Mouse (Mus musculus) limb, embryonic 14.5 days (tissue): ENCODE data around the gene Scaf4. TPM values are rescaled to one million over a fixed set of nuclear protein-coding genes. Genes with fewer than 3 reads are reported as not detected.
A peak's percentile ranks its signal among the peaks of the same experiment; 100 is the strongest.

ENCODE experiments used
- ATAC-seq: fragments of 200-750 bp; cut with Nextera tagmentation; 2 replicates; pipeline ENCODE4 v1.8.0; 2017; ENCODE audit warnings: low read depth, moderate number of reproducible peaks, moderate TSS enrichment; ENCODE audit not compliant: low FRiP score
- DNase-seq: peaks from one replicate; pipeline ENCODE4 v3.0.0-alpha.2; 2015; ENCODE audit warnings: low spot score
- H3K27ac ChIP-seq: fragments of 300-500 bp; sonication (generic); replicated peaks from 2 replicates; pipeline ENCODE4 v1.5.1; 2014; ENCODE audit warnings: low read depth, mild to moderate bottlenecking, low read length, moderate library complexity, mixed read lengths
- H3K27me3 ChIP-seq: fragments of 300-500 bp; sonication (generic); 2 replicates; pipeline ENCODE4 v1.6.1; 2014; ENCODE audit warnings: low read length, mixed read lengths; ENCODE audit not compliant: control insufficient read depth, insufficient read depth
- H3K36me3 ChIP-seq: fragments of 300-500 bp; sonication (generic); 2 replicates; pipeline ENCODE4 v1.6.1; 2014; ENCODE audit warnings: mild to moderate bottlenecking, low read length, moderate library complexity, mixed read lengths; ENCODE audit not compliant: control insufficient read depth, insufficient read depth
- H3K4me1 ChIP-seq: fragments of 300-500 bp; sonication (generic); 2 replicates; pipeline ENCODE4 v1.6.1; 2014; ENCODE audit warnings: antibody characterized with exemption, low read length, mixed read lengths; ENCODE audit not compliant: control insufficient read depth, insufficient read depth
- H3K4me2 ChIP-seq: fragments of 300-500 bp; sonication (generic); replicated peaks from 2 replicates; pipeline ENCODE4 v1.6.1; 2014; ENCODE audit warnings: low read depth, mild to moderate bottlenecking, low read length, moderate library complexity; ENCODE audit not compliant: severe bottlenecking
- H3K4me3 ChIP-seq: fragments of 300-500 bp; sonication (generic); replicated peaks from 2 replicates; pipeline ENCODE4 v1.5.1; 2014; ENCODE audit warnings: low read length
- H3K9ac ChIP-seq: fragments of 300-500 bp; sonication (generic); 2 replicates; pipeline ENCODE4 v1.6.1; 2014; ENCODE audit warnings: mild to moderate bottlenecking, low read depth, low read length, moderate library complexity; ENCODE audit not compliant: severe bottlenecking
- H3K9me3 ChIP-seq: fragments of 300-500 bp; sonication (generic); 2 replicates; pipeline ENCODE4 v1.6.1; 2016; ENCODE audit warnings: low read length; ENCODE audit not compliant: control insufficient read depth
- POLR2A ChIP-seq: fragments of 200-500 bp; IDR thresholded peaks from 2 replicates; pipeline ENCODE4 v1.8.0; 2012; ENCODE audit warnings: inconsistent platforms, mild to moderate bottlenecking, moderate library complexity, borderline replicate concordance; ENCODE audit not compliant: insufficient read depth, insufficient read length; ENCODE audit errors: extremely low read depth
- WGBS: fragments of 180-500 bp; shearing (Covaris S2); extraction: QIAGEN DNeasy Blood & Tissue Kit; methylation state at CpG from one replicate; pipeline ENCODE4 v1.1.7; 2014; 5-methylcytosine and 5-hydroxymethylcytosine counted together
- polyA plus RNA-seq, 2 experiments: library from polyadenylated mRNA; depleted of rRNA in 1 of 2; stranded (reverse) in 1 of 2; unstranded in 1 of 2; fragments of >200 nt; fragmentation: Nextera tagmentation in 1 of 2; extraction: Ambion mirVana in 1 of 2; gene quantifications; 2 replicates each; pipeline versions ENCODE4 v1.2.1 to v1.2.3; 2012 to 2014

Scaf4 gene
- polyA plus RNA-seq, 2 experiments = 24.8 to 64.3 TPM

- no peak overlapping the region for H3K9ac ChIP-seq
- DNase-seq (no peak), ATAC-seq (no peak)
- no peak overlapping the region for H3K4me2 ChIP-seq
- H3K27me3 ChIP-seq = no peaks in the 10 kb centered on the region
- H3K9me3 ChIP-seq = no peaks in the 10 kb centered on the region
- H3K36me3 ChIP-seq = no peaks in the 10 kb centered on the region
- H3K4me1 ChIP-seq = no peaks in the 10 kb centered on the region
- TF ChIP-seq POLR2A = no peak
- WGBS = 75% methylated on average over 10 of the region's 10 CpGs
- H3K27ac ChIP-seq = no peak overlapping the region
- H3K4me3 ChIP-seq = no peak overlapping the region
These were observed 73.6 kb downstream of the Scaf4 start for GRCm38 (mm10) chr16:90210717-90211116.

GRCm38 (mm10) chr16:90208996-90209395 lies 75.3 kb downstream of the Scaf4 start:
- Histone ChIP-seq H3K4me1 (no peaks in the 10 kb centered on the region), H3K36me3 (no peaks in the 10 kb centered on the region), H3K27ac (no peak overlapping the region), H3K4me3 (no peak overlapping the region), H3K9ac (no peak overlapping the region), H3K4me2 (no peak overlapping the region), H3K9me3 (no peaks in the 10 kb centered on the region), H3K27me3 (no peaks in the 10 kb centered on the region)
- TF ChIP-seq POLR2A = no peak
- WGBS = 57% methylated on average over 3 of the region's 3 CpGs
- no peak for ATAC-seq
- DNase-seq = no peak

- TF ChIP-seq POLR2A = no peak
- H3K36me3 ChIP-seq = no peaks in the 10 kb centered on the region
- no peak overlapping the region for H3K27ac ChIP-seq
- no peak overlapping the region for H3K9ac ChIP-seq
- H3K4me3 ChIP-seq = no peak overlapping the region
- DNase-seq (no peak), ATAC-seq (no peak)
- H3K9me3 ChIP-seq = no peaks in the 10 kb centered on the region
- H3K4me2 ChIP-seq = no peak overlapping the region
- no peaks in the 10 kb centered on the region for H3K27me3 ChIP-seq
- WGBS = 85% methylated on average over 2 of the region's 2 CpGs
- H3K4me1 ChIP-seq = no peaks in the 10 kb centered on the region
These were observed 79.4 kb downstream of the Scaf4 start for GRCm38 (mm10) chr16:90204868-90205267.

GRCm38 (mm10) chr16:90203226-90203962 lies 80.9 kb downstream of the Scaf4 start:
- peak; percentile 30 for DNase-seq
- no peak for ATAC-seq
- TF ChIP-seq POLR2A = no peak
- no peak overlapping the region for H3K4me2 ChIP-seq
- no peaks in the 10 kb centered on the region for H3K27me3 ChIP-seq
- no peaks in the 10 kb centered on the region for H3K4me1 ChIP-seq
- H3K36me3 ChIP-seq = no peaks in the 10 kb centered on the region
- H3K27ac ChIP-seq = no peak overlapping the region
- H3K9ac ChIP-seq = no peak overlapping the region
- WGBS = 79% methylated on average over 6 of the region's 6 CpGs
- no peak overlapping the region for H3K4me3 ChIP-seq
- H3K9me3 ChIP-seq = no peaks in the 10 kb centered on the region

GRCm38 (mm10) chr16:90202140-90202539 lies 82.2 kb downstream of the Scaf4 start:
- Histone ChIP-seq H3K36me3 (no peaks in the 10 kb centered on the region), H3K4me3 (no peak overlapping the region), H3K27ac (no peak overlapping the region), H3K27me3 (no peaks in the 10 kb centered on the region), H3K9ac (no peak overlapping the region), H3K4me2 (no peak overlapping the region), H3K9me3 (no peaks in the 10 kb centered on the region), H3K4me1 (peaks cover 9% of the 10 kb centered on the region)
- TF ChIP-seq POLR2A = no peak
- no peak for DNase-seq
- ATAC-seq = no peak
- WGBS = 67% methylated on average over 19 of the region's 19 CpGs
